Mouse (Mus musculus) olfactory bulb, adult 2 months (tissue): ENCODE results near the gene Klhl2.

Experiments
- CTCF ChIP-seq: fragments of 200-500 bp; IDR thresholded peaks from 2 replicates; pipeline ENCODE4 v1.5.1; 2012; ENCODE audit warnings: low read depth, mild to moderate bottlenecking, low read length, moderate library complexity; ENCODE audit not compliant: insufficient read depth
- POLR2A ChIP-seq: fragments of 200-500 bp; IDR thresholded peaks from 2 replicates; pipeline ENCODE4 v1.6.1; 2012; ENCODE audit warnings: mild to moderate bottlenecking, low read depth, low read length, moderate library complexity; ENCODE audit not compliant: insufficient read depth

- TF ChIP-seq CTCF (no peak), POLR2A (no peak)
Observed at GRCm38 (mm10) chr8:64843168-64843567, 6.6 kb downstream of the Klhl2 start.
